Mouse (Mus musculus): ENCODE results near the gene Alg12.
"Not testable (repeated sequence)": the region's sequence is repeated elsewhere in the genome, so short reads cannot be mapped to it uniquely, and the experiment has no call there.

Alg12 gene

DNA sequence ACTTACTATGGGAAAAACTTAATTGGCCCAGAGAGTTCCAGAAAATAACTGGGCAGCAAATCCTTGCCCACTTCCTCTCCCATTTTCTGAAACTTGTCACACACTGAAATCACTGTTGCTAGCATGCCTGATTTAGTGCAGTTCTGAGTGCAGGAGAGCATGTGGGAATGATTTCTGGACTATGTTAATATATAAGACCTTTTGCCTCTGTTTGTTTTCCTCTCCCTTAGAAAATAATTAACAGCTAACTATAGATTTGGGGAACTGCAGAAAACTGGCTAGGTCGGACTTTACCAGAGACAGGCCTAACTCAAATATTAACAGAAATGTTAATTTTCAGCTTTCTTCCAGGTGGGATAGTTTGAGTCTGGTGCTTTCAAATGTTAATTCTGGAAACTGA lies 50.6 kb downstream of the Alg12 start:
- DNase-seq = no peak

- not testable (repeated sequence) for DNase-seq
Measured at GRCm38 (mm10) chr15:88766139-88766538, 53.0 kb downstream of the Alg12 start.

DNA sequence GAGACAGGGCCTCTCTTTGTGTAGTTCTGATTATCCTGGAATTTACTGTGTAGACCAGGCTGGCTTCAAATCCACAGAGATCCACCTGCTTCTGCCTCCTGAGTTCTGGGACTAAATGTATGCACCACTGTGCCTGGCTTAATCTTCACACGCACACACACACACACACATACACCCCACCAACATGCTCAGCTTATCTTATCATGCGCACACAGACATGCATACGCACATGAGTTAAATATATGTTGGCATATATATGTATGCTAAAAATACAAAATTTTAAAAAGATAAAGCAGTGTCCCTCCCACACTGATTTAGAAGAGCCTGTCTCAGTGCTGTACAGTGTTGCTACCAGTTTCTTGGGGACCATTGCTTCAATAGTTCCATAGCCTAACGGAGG lies 57.6 kb downstream of the Alg12 start:
- DNase-seq = no peak

DNA sequence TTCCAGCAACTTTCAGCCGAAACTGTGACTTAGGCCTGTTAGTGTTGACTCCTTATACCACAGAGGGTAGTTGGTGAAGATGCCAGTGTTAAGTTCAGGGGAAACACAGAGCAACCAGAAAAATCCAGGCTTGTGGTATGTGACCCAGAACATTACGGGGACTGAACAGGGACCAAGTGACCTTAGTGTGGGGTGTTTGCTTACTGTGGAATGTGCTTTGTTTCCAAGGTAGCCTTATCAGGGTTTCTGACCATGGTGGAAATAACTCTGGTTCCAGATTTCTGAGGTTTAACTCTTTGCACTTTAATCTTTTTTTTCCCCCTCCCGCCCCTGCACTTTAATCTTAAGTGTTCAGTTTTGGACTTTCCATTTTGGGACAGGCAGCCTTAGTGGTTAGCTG lies 61.1 kb downstream of the Alg12 start:
- no peak for DNase-seq

DNA sequence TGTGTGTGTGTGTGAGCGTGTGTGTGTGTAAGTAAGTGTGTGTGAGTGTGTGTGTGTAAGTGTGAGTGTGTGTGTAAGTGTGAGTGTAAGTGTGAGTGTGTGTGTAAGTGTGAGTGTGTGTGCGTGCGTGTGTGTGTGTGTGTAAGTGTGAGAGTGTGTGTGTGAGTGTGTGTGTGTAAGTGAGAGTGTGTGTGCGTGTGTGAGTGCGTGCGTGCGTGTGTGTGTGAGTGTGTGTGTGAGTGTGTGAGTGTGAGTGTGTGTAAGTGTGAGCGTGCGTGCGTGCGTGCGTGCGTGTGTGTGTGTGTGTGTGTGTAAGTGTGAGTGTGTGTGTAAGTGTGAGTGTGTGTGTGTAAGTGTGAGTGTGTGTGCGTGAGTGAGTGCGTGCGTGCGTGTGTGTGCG lies 63.4 kb downstream of the Alg12 start:
- DNase-seq = no peak
